Mouse (Mus musculus) CH12F3 (cell line): ENCODE data around the gene Akna.

ENCODE experiments used
- in situ Hi-C: fragments of 300-500 bp; cut with MboI; formaldehyde crosslinking; loops from 2 replicates; pipeline ENCODE4 v1.14.3; 2020; ENCODE audit warnings: low sequenced_read_pairs

Gene Akna

GRCm38 (mm10) chr4:63410583-63410934, 7.4 kb upstream of the Akna start:
- in situ Hi-C loops: loop anchor here (10.0 kb wide), 1 partner anchor 534 kb away; no protein-coding TSS in a partner anchor

GRCm38 (mm10) chr4:63409908-63410582, 6.9 kb upstream of the Akna start:
- in situ Hi-C loops: loop anchor here (10.0 kb wide), 1 partner anchor 535 kb away; no protein-coding TSS in a partner anchor

- in situ Hi-C loops: no loop called here
Observed at GRCm38 (mm10) chr4:63409317-63409907, 6.3 kb upstream of the Akna start.

- in situ Hi-C loops: no loop called here
Observed at GRCm38 (mm10) chr4:63408649-63409048, 5.5 kb upstream of the Akna start.

GRCm38 (mm10) chr4:63408247-63408646, 5.1 kb upstream of the Akna start:
- in situ Hi-C loops: no loop called here

- in situ Hi-C loops: no loop called here
Observed at GRCm38 (mm10) chr4:63405683-63406082, 2.5 kb upstream of the Akna start.

GRCm38 (mm10) chr4:63405051-63405450, 1.9 kb upstream of the Akna start:
- in situ Hi-C loops: no loop called here

GRCm38 (mm10) chr4:63404205-63404604, 1.1 kb upstream of the Akna start:
- in situ Hi-C loops: no loop called here

GRCm38 (mm10) chr4:63402558-63402957, 596 bp downstream of the Akna start:
- in situ Hi-C loops: no loop called here

GRCm38 (mm10) chr4:63402056-63402455, 1.1 kb downstream of the Akna start:
- in situ Hi-C loops: no loop called here

- in situ Hi-C loops: no loop called here
Observed at GRCm38 (mm10) chr4:63401620-63402019, 1.5 kb downstream of the Akna start.

GRCm38 (mm10) chr4:63400541-63401306, 2.4 kb downstream of the Akna start:
- in situ Hi-C loops: no loop called here

GRCm38 (mm10) chr4:63399691-63400270, 3.4 kb downstream of the Akna start:
- in situ Hi-C loops: no loop called here

GRCm38 (mm10) chr4:63398854-63399609, 4.1 kb downstream of the Akna start:
- in situ Hi-C loops: no loop called here

GRCm38 (mm10) chr4:63397981-63398537, 5.1 kb downstream of the Akna start:
- in situ Hi-C loops: no loop called here

GRCm38 (mm10) chr4:63391322-63391721, 11.8 kb downstream of the Akna start:
- in situ Hi-C loops: no loop called here

- in situ Hi-C loops: no loop called here
Observed at GRCm38 (mm10) chr4:63389887-63390528, 13.1 kb downstream of the Akna start.

- in situ Hi-C loops: no loop called here
Observed at GRCm38 (mm10) chr4:63389121-63389886, 13.8 kb downstream of the Akna start.

- in situ Hi-C loops: no loop called here
Observed at GRCm38 (mm10) chr4:63388029-63388428, 15.1 kb downstream of the Akna start.
